Mouse (Mus musculus): ENCODE data around the gene P2rx7. TPM values are rescaled to one million over a fixed set of nuclear protein-coding genes. Genes with fewer than 3 reads are reported as not detected.

Gene P2rx7
- total RNA-seq, 2 experiments from 2014 or later, result 2.1 to 2.3 TPM

- peak; percentile 69 to 83 for DNase-seq
Observed at GRCm38 (mm10) chr5:122731321-122731720, 87.6 kb downstream of the P2rx7 start.

DNA sequence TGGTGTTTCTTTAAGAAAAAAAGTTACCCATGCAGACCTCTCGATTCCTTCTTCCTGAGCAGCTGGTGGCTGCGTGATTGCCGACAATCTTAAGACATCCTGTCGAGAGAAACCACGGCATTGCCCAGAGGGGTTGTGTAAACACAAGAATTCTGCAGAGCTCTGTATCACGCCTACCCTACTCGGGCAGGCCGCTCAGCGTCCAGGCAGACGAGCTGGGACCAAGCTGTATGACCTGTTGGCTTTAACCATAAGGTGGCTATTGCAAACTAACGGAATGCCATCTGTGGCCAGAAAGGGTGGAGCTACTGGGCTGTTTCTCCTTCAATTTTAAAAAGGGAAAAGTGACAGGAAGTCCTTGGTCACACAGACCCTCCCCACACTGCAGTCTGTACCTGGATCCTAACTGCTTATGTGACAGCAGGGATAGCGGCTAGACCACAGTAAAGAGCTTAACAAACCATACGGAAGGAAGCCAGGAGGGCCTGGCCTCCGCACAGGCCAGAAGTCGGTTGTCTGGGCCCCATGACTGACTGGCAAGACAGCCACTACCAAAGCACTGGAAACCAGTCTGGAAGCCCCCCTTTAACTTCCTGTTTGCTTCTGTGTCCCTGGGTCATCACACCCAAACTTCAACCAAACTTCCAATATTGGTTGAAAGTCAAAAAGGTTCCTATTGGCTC is 88.4 kb downstream of the P2rx7 start:
- DNase-seq, result peak; percentile 7 to 32

DNA sequence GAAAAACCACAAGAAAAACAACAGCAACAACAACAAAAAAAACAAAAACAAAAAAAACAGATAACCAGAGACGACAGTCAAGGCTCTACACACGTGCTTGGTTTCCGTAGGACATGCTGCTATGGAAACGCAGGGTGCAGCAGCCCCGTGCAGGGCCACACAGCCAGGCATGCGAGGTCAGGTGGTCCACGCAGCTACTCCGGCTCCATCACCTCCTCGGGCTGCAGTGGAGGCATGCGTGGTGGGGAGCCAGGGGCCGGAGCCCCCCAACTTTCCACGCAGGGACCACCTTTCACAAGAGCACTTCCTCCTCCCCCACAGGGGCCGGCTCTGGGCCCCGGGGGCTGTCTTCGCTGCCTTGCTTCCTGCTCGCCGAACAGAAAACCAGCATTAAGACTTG is 90.2 kb downstream of the P2rx7 start:
- DNase-seq, result no peak

DNA sequence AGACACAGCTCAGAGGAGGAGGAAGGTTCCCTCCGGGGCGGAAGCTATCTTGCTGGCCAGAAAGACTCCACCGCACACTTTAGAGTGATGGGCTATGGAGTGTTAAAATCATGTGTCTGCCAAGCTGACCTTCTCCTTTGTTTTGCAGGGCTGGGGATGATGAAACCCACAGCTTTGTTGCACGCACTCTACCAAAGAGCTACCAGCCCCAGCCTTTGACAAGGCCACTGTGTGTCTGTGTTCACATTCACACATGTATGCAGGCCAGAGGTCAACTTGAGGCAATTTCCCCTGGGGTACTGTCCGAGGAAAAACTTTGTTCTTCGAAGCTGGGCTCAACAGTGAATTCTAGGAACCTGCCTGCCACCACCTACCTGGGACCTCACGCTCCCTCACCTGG is 92.1 kb downstream of the P2rx7 start:
- DNase-seq, result no peak

GRCm38 (mm10) chr5:122736761-122737160 is 93.0 kb downstream of the P2rx7 start:
- no peak for DNase-seq

Small RNAs within 50 kb of the gene (microRNA-seq; reads per million reads assigned to microRNA genes)
- not detected for gene Mir8115

Other genes with a start within 250 kb of the P2rx7 start
- gene Anapc7, start 222.2 kb upstream of the P2rx7 start, total RNA-seq (2021), result 10 to 100 TPM; 44.2 to 52.2 TPM
- 100 to 1,000 TPM; 195 to 199 TPM for gene Atp2a2, start 141.7 kb upstream of the P2rx7 start, total RNA-seq (2021)
- 10 to 100 TPM in 1 of 2 experiments, 1 to 10 TPM in 1; 9.7 to 19.0 TPM for gene Ift81, start 29.4 kb upstream of the P2rx7 start, total RNA-seq (2021)
- gene P2rx4, start 63.6 kb downstream of the P2rx7 start, total RNA-seq (2021), result 10 to 100 TPM; 33.0 to 45.8 TPM
- 10 to 100 TPM; 25.3 to 25.9 TPM for gene Camkk2, start 135.5 kb downstream of the P2rx7 start, total RNA-seq (2021)
- 100 to 1,000 TPM; 154 to 181 TPM for gene Anapc5, start 177.4 kb downstream of the P2rx7 start, total RNA-seq (2021)
- 10 to 100 TPM; 22.8 to 28.5 TPM for gene Rnf34, start 206.1 kb downstream of the P2rx7 start, total RNA-seq (2021)

Data from adrenal gland, postnatal 36 days (tissue).